Mouse (Mus musculus) heart, postnatal 10 days (tissue): ENCODE results near the gene Cadm1. TPM values are rescaled to one million over a fixed set of nuclear protein-coding genes. Genes with fewer than 3 reads are reported as not detected.
A peak's percentile ranks its signal among the peaks of the same experiment; 100 is the strongest.

Experiments used
- DNase-seq, 2 experiments: peaks; one replicate each; pipeline ENCODE4 v3.0.0; 2021
- intact Hi-C: fragments of 180-260 bp; cut with DNase I; formaldehyde crosslinking; loops from one replicate; pipeline ENCODE4 v1.15.1; 2025
- total RNA-seq, 2 experiments: library from RNA; stranded (reverse); gene quantifications; 2 replicates each; pipeline ENCODE4 v1.2.3; 2021

The Cadm1 gene
- total RNA-seq: 1 to 10 TPM; 2.7 to 3.3 TPM

- intact Hi-C loops: loop anchor here (5.0 to 10.0 kb wide), 3 partner anchors 108 to 795 kb away; no protein-coding TSS in a partner anchor
- DNase-seq: peak; percentile 95
Observed at GRCm38 (mm10) chr9:47529602-47530450, at the start of gene Cadm1. Cadm1 (plus strand) TSS chr9:47530173.

DNA sequence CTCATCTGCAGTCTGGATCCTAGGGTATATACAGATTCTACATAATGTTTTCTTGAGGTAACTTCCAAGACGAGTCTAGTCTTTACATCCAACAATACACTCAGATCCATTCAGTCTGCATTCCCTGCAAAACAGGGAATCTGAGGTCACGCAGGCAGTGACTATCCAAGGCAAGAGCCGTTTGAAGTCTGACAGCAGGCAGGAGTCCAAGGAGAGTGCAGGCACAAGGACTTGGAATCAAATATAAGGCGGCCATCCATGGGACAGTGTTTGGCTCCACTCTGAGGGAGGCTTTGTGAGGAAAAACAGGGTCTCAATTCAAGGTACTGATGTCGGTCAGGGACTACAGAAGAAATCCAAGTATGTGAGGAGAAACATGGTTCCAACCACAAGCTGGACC lies 45.5 kb upstream of the Cadm1 start:
- no peak for DNase-seq
- intact Hi-C loops: no loop called here

GRCm38 (mm10) chr9:47485186-47485585 lies 44.8 kb upstream of the Cadm1 start:
- DNase-seq: no peak

GRCm38 (mm10) chr9:47499761-47500160 lies 30.2 kb upstream of the Cadm1 start:
- DNase-seq: no peak
- intact Hi-C loops: no loop called here

More at GRCm38 (mm10) chr9:47485186-47485585, 44.8 kb upstream of the Cadm1 start:
- intact Hi-C loops: no loop called here

GRCm38 (mm10) chr9:47505956-47506355 lies 24.0 kb upstream of the Cadm1 start:
- DNase-seq: no peak

GRCm38 (mm10) chr9:47506876-47507275 lies 23.1 kb upstream of the Cadm1 start:
- intact Hi-C loops: no loop called here
- DNase-seq: no peak

More at GRCm38 (mm10) chr9:47505956-47506355, 24.0 kb upstream of the Cadm1 start:
- intact Hi-C loops: no loop called here

DNA sequence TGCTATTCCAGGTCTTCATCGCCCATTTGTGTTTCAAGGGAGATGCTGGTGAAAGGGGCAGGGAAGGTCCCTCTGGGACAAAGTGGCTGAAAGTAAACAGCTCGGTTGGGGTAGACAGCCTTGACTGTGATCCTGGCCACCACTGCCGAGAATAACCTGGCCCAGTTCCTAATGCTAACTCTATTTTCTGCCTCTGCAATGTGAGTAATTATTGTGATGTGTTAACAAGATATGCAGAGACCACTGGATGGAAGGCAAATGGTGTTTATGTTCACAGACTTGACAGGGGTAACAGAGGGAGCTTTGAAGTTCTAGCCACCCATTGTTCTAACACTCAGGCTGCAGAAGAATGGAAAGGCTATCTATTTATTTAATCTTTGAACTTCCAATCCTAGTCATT lies 21.9 kb upstream of the Cadm1 start:
- DNase-seq: no peak
- intact Hi-C loops: no loop called here

DNA sequence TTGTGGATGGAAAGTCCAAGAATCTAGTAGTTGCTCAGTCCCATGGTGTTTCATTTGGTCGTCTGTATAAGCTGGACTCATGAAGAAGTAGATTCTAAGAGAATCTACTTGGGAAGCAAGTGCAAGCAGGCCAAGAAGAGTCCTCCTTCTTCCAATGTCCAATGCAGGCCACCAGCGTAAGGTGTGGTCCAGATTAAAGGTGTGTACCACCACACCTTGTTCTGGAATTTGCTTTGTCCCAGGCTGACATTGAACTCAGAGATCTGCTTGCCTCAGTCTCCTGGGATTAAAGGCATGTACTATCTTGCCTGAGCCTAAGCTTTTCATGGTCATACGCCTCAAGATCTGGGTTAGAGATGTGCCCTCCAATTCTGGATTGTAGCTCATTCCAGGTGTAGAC lies 17.5 kb upstream of the Cadm1 start:
- no peak for DNase-seq
- intact Hi-C loops: no loop called here

DNA sequence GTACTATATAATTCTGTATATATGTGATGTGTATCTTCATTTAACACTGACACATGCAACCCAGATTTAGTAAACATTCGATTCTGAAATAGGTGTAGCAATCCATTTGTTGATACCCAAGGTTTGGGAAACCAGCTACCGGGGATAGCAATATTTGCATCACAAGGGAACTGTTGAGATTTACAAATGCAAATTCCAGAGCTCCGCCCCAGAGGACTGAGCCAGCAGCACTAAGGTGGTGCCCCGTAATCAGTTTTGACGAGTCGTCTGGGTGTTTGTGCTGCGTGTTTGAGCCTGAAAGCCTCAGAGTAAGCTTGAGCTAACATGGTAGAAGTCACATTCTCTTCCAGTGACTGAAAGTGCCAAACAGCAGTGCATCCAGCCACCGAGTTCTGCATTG lies 15.7 kb upstream of the Cadm1 start:
- no peak for DNase-seq
- intact Hi-C loops: no loop called here

GRCm38 (mm10) chr9:47516238-47516637 lies 13.7 kb upstream of the Cadm1 start:
- intact Hi-C loops: no loop called here
- DNase-seq: no peak

GRCm38 (mm10) chr9:47527290-47527689 lies 2.7 kb upstream of the Cadm1 start:
- no peak for DNase-seq
- intact Hi-C loops: no loop called here

- intact Hi-C loops: no loop called here
- DNase-seq: no peak
Observed at GRCm38 (mm10) chr9:47527741-47528140, 2.2 kb upstream of the Cadm1 start.

- no peak for DNase-seq
Observed at GRCm38 (mm10) chr9:47529182-47529581, 791 bp upstream of the Cadm1 start.

DNA sequence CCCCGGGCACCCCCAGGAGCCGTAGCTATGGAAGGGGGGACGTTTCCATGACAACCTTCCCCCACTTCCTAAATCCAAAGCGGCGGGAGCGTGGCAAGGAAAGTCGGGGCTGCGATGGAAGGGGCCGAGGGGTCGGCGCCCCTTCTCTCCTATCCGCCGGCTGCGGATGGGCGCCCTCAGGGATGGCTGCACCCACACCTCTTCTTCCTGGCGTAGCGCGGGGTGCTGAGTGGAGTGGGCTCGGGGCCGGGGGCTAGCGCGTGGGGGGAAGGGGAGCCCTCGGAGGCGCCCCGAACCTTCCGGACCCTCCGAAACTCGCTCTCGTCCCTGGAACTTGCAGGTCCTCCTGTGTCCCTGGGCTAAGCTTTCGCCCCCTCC lies 560 bp downstream of the Cadm1 start:
- intact Hi-C loops: loop anchor here (5.0 to 10.0 kb wide), 3 partner anchors 108 to 796 kb away; no protein-coding TSS in a partner anchor
- no peak for DNase-seq

More at GRCm38 (mm10) chr9:47529182-47529581, 791 bp upstream of the Cadm1 start:
- intact Hi-C loops: no loop called here

DNA sequence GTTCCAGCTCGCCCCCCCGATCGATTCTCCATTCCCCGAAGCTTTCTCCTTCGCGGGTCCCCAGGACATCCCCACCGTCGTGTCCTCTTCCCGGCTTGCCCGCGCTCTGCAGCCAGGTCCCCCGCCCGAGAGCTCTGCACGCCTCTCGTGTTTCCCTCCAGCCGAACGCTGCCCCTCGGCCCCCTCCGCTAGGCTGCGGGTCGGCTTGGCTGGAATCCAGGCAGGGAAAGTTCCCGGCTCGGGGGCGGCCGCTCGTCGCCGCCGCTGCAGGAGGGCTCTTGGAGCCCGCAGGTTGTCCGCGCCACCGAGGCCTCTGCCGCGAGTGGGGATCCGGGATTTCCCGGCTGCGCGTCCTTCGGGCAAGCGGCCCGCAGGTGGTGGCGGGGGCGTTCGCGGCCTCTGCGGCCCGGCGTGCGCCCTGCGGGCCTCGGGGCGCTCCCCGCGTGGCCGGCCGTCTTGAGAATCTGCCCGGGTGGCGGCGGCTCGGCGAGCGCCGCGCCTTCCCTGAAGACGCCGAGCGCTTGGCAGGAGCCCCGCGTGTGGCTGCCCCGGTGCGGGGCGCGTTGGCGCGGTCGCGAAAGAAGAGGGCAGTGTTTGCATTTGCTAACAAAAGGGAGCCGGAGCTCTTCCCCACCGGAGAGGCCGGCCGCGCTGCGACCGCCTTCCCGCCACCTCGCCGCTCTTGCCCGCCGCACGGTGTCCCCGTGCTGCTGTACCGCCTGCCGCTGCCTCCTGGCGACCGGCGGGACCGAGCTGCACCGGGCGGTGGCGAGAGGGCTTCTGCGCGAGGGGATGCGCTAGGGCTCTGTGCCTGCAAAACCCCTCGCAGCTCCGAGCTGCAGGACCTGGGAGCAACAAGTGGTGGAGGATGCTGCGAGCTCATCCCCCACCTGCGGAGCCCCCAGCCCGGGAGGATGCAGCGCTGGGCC lies 1.2 kb downstream of the Cadm1 start:
- DNase-seq: peak; percentile 57 to 63
- intact Hi-C loops: loop anchor here (5.0 to 10.0 kb wide), 3 partner anchors 109 to 796 kb away; no protein-coding TSS in a partner anchor

- peak in 1 of 2 experiments; percentile 12 for DNase-seq
- intact Hi-C loops: loop anchor here (2.0 to 10.0 kb wide), 4 partner anchors 110 to 798 kb away; no protein-coding TSS in a partner anchor
Observed at GRCm38 (mm10) chr9:47532215-47532865, 2.4 kb downstream of the Cadm1 start.

DNA sequence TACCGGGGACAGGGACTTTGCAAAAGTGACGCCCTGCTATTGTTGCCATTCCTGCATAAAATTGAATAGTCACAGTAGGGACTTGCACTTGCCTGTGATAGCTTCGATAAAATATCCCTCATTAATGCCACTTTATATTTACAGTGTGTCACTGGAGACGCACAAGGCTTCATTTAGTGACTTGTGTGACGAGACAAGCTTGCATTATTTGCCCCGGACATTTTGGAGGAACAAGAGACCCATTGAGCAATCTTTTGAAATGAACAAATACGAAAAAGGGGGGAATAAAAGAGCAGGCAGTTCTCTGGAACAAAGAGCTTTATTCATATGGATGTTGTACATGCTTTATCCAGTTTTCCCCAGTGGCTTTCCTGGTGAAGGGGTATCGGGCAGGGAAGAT lies 3.5 kb downstream of the Cadm1 start:
- intact Hi-C loops: loop anchor here (2.0 to 10.0 kb wide), 4 partner anchors 111 to 799 kb away; no protein-coding TSS in a partner anchor
- DNase-seq: no peak

GRCm38 (mm10) chr9:47534573-47535475 lies 4.9 kb downstream of the Cadm1 start:
- intact Hi-C loops: loop anchor here (5.0 to 10.0 kb wide), 3 partner anchors 113 to 800 kb away; no protein-coding TSS in a partner anchor
- DNase-seq: no peak

GRCm38 (mm10) chr9:47545245-47545644 lies 15.3 kb downstream of the Cadm1 start:
- intact Hi-C loops: no loop called here
- DNase-seq: no peak
